Mouse (Mus musculus): ENCODE data around the gene Col26a1.

DNA sequence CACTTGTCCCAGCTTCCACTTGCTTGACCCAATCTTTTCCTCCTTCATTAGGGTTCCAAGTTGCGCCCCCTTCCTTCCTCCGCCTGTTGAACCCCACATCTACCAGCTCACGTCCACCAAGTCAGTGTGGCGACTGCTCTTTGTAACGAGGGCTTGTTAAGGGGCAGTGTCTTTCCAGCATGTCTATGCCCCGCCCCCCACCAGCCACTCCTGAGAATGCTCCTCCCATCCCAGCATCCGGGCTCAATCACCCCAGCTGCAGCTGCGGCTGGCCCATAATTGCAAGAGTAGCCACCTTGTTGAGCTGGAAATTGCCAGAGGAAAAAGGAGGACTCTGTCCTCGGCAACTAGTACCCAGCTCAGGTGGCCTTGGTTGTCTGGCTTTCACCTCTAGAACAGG is 136.4 kb downstream of the Col26a1 start:
- no peak for TF ChIP-seq TAL1 (IDR thresholded peaks at IDR 0.05; ENCODE audit: low read length)
- no peak for TF ChIP-seq GATA1 (IDR thresholded peaks at IDR 0.05; ENCODE audit: low read length)
